8 mouse cellular contexts compared by ENCODE assay signal in the genomic region with DNA sequence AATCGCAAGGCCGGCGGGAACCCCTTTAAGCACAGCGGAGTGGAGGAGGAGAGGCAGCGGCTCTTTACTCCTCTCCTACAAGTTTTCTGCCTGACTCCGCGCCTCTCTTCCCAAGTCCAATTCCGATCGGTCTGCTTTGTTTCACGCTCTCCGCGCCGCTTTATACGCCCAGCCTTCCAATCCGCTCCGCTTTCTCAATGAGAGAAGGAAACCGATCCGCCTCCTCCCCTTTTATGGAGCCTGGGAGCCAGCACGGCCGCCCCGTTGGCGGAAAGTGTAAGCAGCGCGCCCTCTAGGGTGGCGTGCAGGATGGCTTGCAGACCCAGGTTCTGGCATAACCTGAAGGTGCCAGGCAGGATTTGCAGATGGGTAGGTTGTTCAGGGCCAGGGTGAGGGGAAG. TPM values are rescaled to one million over a fixed set of nuclear protein-coding genes. Genes with fewer than 3 reads are reported as not detected.
DNase-seq lines count a peak whose midpoint lies in the region; ATAC-seq and TF ChIP-seq lines count a peak whose summit lies in the region.

Gene Rnd3, minus strand, starts transcription at position 137 of the 400 bp plus-strand sequence.

- peak within 1 kb of the TSS; percentile 83 for H3K4me3 ChIP-seq in hindbrain, postnatal 0 days (ENCODE audit: low read length)

- H3K36me3 ChIP-seq in hindbrain, postnatal 0 days (ENCODE audit: insufficient read depth, low read length): no peaks in the 10 kb centered on the region

- peak within 1 kb of the TSS; percentile 84 for H3K9ac ChIP-seq in hindbrain, postnatal 0 days (replicated peaks; ENCODE audit: low read length)

- H3K9me3 ChIP-seq in hindbrain, postnatal 0 days (ENCODE audit: low read length): no peaks in the 10 kb centered on the region

- peak; percentile 98 for DNase-seq in ZHBTc4 (ENCODE audit: low read depth, low spot score)
- peak; percentile 86 to 97 for DNase-seq in cerebellum, postnatal 4 days (ENCODE audit: low spot score in 2 of 2)
- DNase-seq in gastrocnemius, adult 8-10 months (ENCODE audit: low spot score in 2 of 2): peak; percentile 88 to 93
- peak; percentile 98 for DNase-seq in hindbrain, postnatal 0 days (ENCODE audit: low spot score)
- peak; percentile 89 to 95 for DNase-seq in left cerebral cortex, adult 8-10 months (ENCODE audit: low spot score in 2 of 2)
- DNase-seq in right cerebral cortex, adult 18-20 months: peak; percentile 93
- DNase-seq in urinary bladder, adult 2 months (ENCODE audit: low spot score): peak; percentile 94

- WGBS in hindbrain, postnatal 0 days: under 1% methylated on average over 25 of the region's 25 CpGs

- peak; percentile 93 for TF ChIP-seq CTCF in hindbrain, postnatal 0 days (IDR thresholded peaks at IDR 0.05; ENCODE audit: low read depth)

- no peaks in the 10 kb centered on the region for H3K27me3 ChIP-seq in hindbrain, postnatal 0 days (ENCODE audit: insufficient read depth, low read length)

- peak within 1 kb of the TSS; percentile 90 for H3K27ac ChIP-seq in hindbrain, postnatal 0 days

- H3K4me2 ChIP-seq in hindbrain, postnatal 0 days (ENCODE audit: low read depth, low read length): peak within 1 kb of the TSS; percentile 78

- peak; percentile 85 for ATAC-seq in hindbrain, postnatal 0 days
- ATAC-seq in megakaryocyte, adult 5-6 weeks (ENCODE audit: poor library complexity, severe bottlenecking): peak; percentile 76

- H3K4me1 ChIP-seq in hindbrain, postnatal 0 days (ENCODE audit: insufficient read depth, low read length): no peaks in the 10 kb centered on the region

RNA-seq across cellular contexts. Expression of gene Rnd3, which starts in this region (rescaled TPM):
- total RNA-seq in gastrocnemius, adult 8-10 months (2022): 1 to 10 TPM; 3.2 to 4.5 (median 3.5) TPM
- total RNA-seq in hindbrain, postnatal 0 days (2014; rRNA removed): 41.5 and 43.1 TPM in 2 replicates
- polyA plus RNA-seq in hindbrain, postnatal 0 days (2015; fragmentation: Nextera tagmentation; extraction: Ambion mirVana): 57.9 and 60.1 TPM in 2 replicates
- 10 to 100 TPM; 12.7 to 15.4 (median 13.9) TPM for total RNA-seq in left cerebral cortex, adult 8-10 months (2022)
- total RNA-seq in megakaryocyte, adult 5-6 weeks (2015): 60.3 and 62.9 TPM in 2 replicates
- total RNA-seq in megakaryocyte, adult 5-6 weeks (2017): 124 and 129 TPM in 2 replicates
- 32.0 and 41.7 TPM in 2 replicates for polyA plus RNA-seq in urinary bladder, adult 2 months (2012; rRNA removed)

Comparison
In these comparisons a context has a peak if more than half of its experiments do, and no peak if none do; other contexts are left out.
1. Peak in every context shown above with its lines: DNase-seq, ATAC-seq, H3K4me3 ChIP-seq and H3K27ac ChIP-seq.